Mouse (Mus musculus) midbrain, embryonic 16.5 days (tissue): ENCODE measurements around the gene Smim5. TPM values are rescaled to one million over a fixed set of nuclear protein-coding genes. Genes with fewer than 3 reads are reported as not detected.
A peak's percentile ranks its signal among the peaks of the same experiment; 100 is the strongest.
"Not testable (repeated sequence)": the region's sequence is repeated elsewhere in the genome, so short reads cannot be mapped to it uniquely, and the experiment has no call there.

Experiments used
- ATAC-seq: fragments of 200-750 bp; cut with Nextera tagmentation; 2 replicates; pipeline ENCODE4 v1.8.0; 2017; ENCODE audit warnings: moderate TSS enrichment
- H3K27ac ChIP-seq: fragments of 300-500 bp; sonication (generic); 2 replicates; pipeline ENCODE4 v1.5.1; 2014; ENCODE audit warnings: mild to moderate bottlenecking, low read length, mixed read lengths
- H3K27me3 ChIP-seq: fragments of 300-500 bp; sonication (generic); 2 replicates; pipeline ENCODE4 v1.6.1; 2014; ENCODE audit warnings: low read depth, low read length, mixed read lengths; ENCODE audit not compliant: control insufficient read depth, insufficient read depth
- H3K36me3 ChIP-seq: fragments of 300-500 bp; sonication (generic); 2 replicates; pipeline ENCODE4 v1.6.1; 2014; ENCODE audit warnings: mild to moderate bottlenecking, low read length, moderate library complexity, mixed read lengths; ENCODE audit not compliant: control insufficient read depth, insufficient read depth
- H3K4me1 ChIP-seq: fragments of 300-500 bp; sonication (generic); 2 replicates; pipeline ENCODE4 v1.6.1; 2014; ENCODE audit warnings: mild to moderate bottlenecking, low read length, mixed read lengths; ENCODE audit not compliant: control insufficient read depth, insufficient read depth
- H3K4me2 ChIP-seq: fragments of 300-500 bp; sonication (generic); 2 replicates; pipeline ENCODE4 v1.6.1; 2014; ENCODE audit warnings: mild to moderate bottlenecking, low read length, mixed read lengths
- H3K4me3 ChIP-seq: fragments of 300-500 bp; sonication (generic); 2 replicates; pipeline ENCODE4 v1.5.1; 2014; ENCODE audit warnings: low read depth, mild to moderate bottlenecking, low read length, moderate library complexity, mixed read lengths
- H3K9ac ChIP-seq: fragments of 300-500 bp; sonication (generic); 2 replicates; pipeline ENCODE4 v1.6.1; 2014; ENCODE audit warnings: low read depth, low read length, mixed read lengths
- H3K9me3 ChIP-seq: fragments of 300-500 bp; sonication (generic); replicated peaks from 2 replicates; pipeline ENCODE4 v1.6.1; 2014; ENCODE audit warnings: mild to moderate bottlenecking, low read length, mixed read lengths; ENCODE audit not compliant: control insufficient read depth, poor library complexity, severe bottlenecking
- WGBS: fragments of 180-500 bp; shearing (Covaris S2); extraction: QIAGEN DNeasy Blood & Tissue Kit; methylation state at CpG from one replicate; pipeline ENCODE4 v1.1.7; 2014; 5-methylcytosine and 5-hydroxymethylcytosine counted together
- polyA plus RNA-seq: library from polyadenylated mRNA; unstranded; fragments of >200 nt; fragmentation: Nextera tagmentation; extraction: Ambion mirVana; gene quantifications from 2 replicates; pipeline ENCODE4 v1.2.1, GENCODE M21; 2015

The Smim5 gene
- polyA plus RNA-seq = 1.4 and 1.5 TPM in 2 replicates

DNA sequence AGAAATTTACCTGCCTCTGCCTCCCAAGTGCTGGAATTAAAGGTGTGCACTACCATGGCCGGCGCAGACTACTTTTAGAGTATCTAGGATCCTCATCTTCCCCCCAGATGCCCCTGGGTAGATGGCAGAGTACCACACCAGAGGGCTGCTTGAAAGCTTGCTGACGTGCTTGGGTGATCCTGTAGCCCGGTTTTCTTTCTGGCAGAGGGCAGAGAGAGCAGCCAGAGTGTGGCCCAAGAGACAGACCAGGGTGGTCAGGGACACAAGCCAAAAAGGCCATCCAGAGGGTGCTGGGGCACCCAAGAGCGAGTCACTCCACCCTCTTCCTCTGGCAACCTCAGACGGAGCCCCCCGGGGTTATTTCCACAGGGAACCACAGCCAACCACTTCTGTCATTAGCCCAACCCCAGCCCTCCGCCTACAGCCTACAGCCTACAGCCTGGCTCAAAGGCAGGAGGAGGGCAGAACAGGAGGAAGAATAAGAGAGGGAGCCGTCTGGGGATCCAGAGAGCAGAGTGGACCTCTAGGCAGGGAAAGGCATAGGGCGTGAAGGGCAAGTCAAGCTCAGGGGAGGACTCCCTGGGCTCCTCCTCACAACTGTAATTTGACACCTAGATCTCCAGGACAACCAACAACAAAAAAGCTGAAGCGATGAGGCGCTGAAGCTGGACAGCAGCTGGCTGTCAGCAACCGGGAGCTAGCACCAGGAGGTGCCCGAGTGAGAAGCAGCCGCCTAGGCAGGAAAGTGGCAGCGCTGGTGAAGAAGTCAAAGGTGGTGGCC, at the start of gene Smim5:
Smim5 (plus strand) TSS at position 481 of the 781 bp plus-strand sequence.
- Histone ChIP-seq H3K9ac (no peak within 1 kb of the TSS), H3K4me3 (no peak within 1 kb of the TSS), H3K9me3 (no peaks in the 10 kb centered on the region), H3K27ac (no peak within 1 kb of the TSS), H3K27me3 (no peaks in the 10 kb centered on the region), H3K4me1 (no peaks in the 10 kb centered on the region), H3K4me2 (no peak within 1 kb of the TSS), H3K36me3 (peaks cover 2% of the 10 kb centered on the region; the same call in 1 of the 2 replicates)
- WGBS = 28% methylated on average over 16 of the region's 16 CpGs
- ATAC-seq = no peak

DNA sequence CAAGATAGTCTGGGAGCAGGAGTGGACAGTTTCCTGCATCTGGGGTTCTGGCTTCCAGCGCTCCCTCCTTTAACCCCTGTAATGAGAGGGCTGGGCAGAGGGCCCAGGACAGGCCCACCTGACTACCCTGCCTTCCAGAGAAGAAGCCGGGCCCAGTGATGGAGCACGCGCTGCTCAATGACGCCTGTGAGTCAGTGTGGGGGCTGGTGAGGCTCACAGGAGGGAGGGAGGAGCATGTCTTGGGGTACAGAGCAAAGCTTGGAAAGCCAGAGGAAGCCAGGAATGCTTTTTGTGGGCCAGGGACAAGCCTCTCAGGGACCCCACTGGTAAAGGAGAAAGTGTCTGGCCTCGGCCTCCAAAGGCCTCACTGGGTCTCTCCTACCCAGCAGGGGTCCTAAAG, 45.1 kb upstream of the Smim5 start:
- H3K9me3 ChIP-seq = no peaks in the 10 kb centered on the region
- H3K36me3 ChIP-seq = no peaks in the 10 kb centered on the region
- no peak overlapping the region for H3K27ac ChIP-seq
- H3K27me3 ChIP-seq = peaks cover 23% of the 10 kb centered on the region
- ATAC-seq = no peak
- 82% methylated on average over 6 of the region's 6 CpGs for WGBS
- H3K4me3 ChIP-seq = no peak overlapping the region
- H3K4me1 ChIP-seq = peaks cover 4% of the 10 kb centered on the region; the same call in 1 of the 2 replicates
- no peak overlapping the region for H3K4me2 ChIP-seq
- no peak overlapping the region for H3K9ac ChIP-seq

DNA sequence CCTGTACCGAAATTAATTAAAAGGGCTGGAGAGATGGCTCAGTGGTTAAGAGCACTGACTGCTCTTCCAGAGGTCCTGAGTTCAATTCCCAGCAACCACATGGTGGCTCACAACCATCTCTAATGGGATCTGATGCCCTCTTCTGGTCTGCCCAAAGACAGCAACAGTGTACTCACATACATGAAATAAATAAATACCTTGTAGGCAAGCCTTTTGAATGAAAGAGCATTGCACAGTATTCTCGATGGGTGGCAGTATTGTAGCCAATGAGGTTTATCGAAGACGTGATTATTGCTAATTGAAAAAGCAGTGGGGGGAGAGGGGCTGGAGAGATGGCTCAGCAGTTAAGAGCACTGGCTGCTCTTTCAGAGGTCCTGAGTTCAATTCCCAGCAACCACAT, 42.6 kb upstream of the Smim5 start:
- WGBS = 95% methylated on average over 4 of the region's 4 CpGs
- H3K9me3 ChIP-seq, ATAC-seq, H3K9ac ChIP-seq, H3K4me1 ChIP-seq, H3K4me2 ChIP-seq, H3K27ac ChIP-seq, H3K4me3 ChIP-seq, H3K36me3 ChIP-seq: not testable (repeated sequence)
- peaks cover 38% of the 10 kb centered on the region for H3K27me3 ChIP-seq

DNA sequence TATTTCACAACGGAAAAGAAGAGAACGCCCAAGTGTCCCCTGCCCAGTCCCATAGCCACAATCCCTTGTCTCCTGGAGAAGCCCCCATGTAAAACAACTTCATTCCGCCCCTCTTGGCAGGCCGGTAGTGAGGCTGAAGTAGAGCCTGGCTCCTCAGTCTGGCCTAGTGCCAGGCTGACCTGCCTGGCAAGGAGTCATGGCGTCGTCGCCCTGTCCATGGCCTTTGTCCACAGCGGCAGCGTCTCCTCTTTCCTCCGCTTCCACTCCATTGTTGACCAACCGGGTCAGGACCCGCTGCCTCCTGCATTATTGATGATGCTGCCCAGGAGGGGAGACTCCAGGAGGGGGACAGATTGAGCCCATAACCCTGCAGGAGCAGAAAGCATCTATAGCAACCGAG, 41.8 kb upstream of the Smim5 start:
- Histone ChIP-seq H3K27ac (no peak overlapping the region), H3K4me2 (no peak overlapping the region), H3K9me3 (no peaks in the 10 kb centered on the region), H3K4me1 (peaks cover 4% of the 10 kb centered on the region; the same call in 1 of the 2 replicates), H3K9ac (no peak overlapping the region), H3K4me3 (no peak overlapping the region), H3K27me3 (peaks cover 40% of the 10 kb centered on the region), H3K36me3 (no peaks in the 10 kb centered on the region)
- WGBS = 44% methylated on average over 13 of the region's 13 CpGs
- ATAC-seq = no peak

DNA sequence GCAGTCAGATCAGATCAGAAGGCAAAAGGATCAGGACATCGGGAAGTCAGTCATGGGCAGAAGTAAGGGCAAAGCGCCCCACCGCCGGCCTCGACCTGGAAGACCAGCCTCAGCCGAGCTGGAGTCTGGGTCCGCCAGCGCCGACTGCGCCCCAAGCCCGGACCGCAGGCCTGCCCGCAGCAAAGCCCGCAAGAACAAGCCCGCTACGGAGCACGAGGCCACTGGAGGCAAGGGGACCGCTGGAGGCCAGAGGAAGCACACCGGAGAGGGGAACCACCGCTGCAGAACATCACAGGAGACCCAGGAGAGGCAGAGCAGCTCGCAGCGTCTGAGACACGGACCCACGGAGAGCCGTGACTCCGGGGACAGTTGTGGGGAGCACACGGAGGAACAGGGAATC, 41.4 kb upstream of the Smim5 start, which contains the start of gene Myo15b:
Myo15b (plus strand) TSS at position 53 of the 400 bp plus-strand sequence.
- H3K27me3 ChIP-seq = peaks cover 43% of the 10 kb centered on the region
- H3K4me2 ChIP-seq = peak within 1 kb of the TSS; percentile 49
- H3K4me3 ChIP-seq = peak within 1 kb of the TSS; percentile 29
- ATAC-seq = no peak
- H3K36me3 ChIP-seq = no peaks in the 10 kb centered on the region
- H3K27ac ChIP-seq = no peak within 1 kb of the TSS
- H3K9ac ChIP-seq = 0 out of 2 replicates have a peak within 1 kb of the TSS, but pooled peaks have one; percentile 13
- H3K4me1 ChIP-seq = peaks cover 4% of the 10 kb centered on the region; the same call in 1 of the 2 replicates
- 12% methylated on average over 27 of the region's 27 CpGs for WGBS
- H3K9me3 ChIP-seq = no peaks in the 10 kb centered on the region

DNA sequence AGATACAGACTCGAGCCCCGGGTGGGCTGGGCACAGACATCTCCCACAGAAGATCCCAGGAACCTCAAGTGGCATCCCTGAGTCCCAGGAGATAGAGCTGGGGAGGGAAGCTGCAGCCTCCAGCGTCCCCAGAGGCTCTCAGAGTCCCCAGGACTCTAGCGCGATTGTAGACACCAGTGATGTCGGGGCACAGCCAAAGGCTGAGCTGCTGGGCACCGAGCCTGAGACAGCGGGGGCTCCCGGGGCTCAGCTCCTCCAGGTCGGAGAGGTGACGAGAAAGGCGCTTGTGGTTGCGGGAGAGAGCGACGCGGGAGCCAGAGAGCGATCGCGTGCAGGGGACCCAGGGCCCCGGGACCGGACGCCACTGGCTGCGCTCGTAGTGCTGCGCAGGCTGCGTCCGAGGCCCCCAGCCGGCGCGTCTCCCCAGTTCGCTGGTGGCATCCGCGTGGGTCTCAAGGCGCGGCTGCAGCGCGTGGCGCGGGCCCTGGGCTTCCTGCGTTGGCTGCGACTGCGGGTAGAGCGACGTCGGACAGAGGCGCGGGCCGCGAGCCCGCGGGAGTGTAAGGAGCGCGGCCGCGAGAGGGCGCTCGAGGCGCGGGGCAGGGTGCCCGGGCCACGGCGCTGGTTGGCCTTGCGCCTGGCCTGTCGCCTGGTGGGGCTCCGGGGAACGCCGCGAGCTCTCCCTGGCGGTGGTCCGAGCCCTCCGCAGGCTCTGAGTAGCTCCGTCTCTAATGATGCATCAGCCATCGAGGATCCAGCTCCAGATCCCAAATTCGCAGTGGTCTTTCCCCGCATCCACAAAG, 40.4 kb upstream of the Smim5 start:
- Histone ChIP-seq H3K36me3 (no peaks in the 10 kb centered on the region), H3K4me2 (peak overlapping the region; percentile 49), H3K9me3 (no peaks in the 10 kb centered on the region), H3K27ac (no peak overlapping the region), H3K27me3 (peaks cover 43% of the 10 kb centered on the region), H3K4me3 (peak overlapping the region; percentile 29), H3K4me1 (peaks cover 4% of the 10 kb centered on the region; the same call in 1 of the 2 replicates), H3K9ac (0 out of 2 replicates have a peak overlapping the region, but pooled peaks have one; percentile 23)
- 2% methylated on average over 74 of the region's 75 CpGs for WGBS
- peak; percentile 39; the same call in 1 of the 2 replicates for ATAC-seq

DNA sequence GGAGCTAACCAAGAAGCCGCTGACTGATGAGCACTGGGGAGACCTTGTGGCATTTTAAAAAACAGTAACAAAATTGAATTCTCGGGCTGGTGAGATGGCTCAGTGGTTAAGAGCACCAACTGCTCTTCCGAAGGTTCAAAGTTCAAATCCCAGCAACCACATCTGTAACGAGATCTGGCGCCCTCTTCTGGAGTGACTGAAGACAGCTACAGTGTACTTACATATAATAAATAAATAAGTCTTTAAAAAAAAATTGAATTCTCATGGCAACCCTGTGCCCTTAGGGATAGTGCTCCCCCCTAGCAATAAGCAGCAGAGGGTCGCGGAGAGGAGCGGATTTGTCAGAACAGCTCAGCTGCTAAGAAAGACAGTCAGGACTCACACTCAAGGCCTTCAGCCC, 35.9 kb upstream of the Smim5 start:
- no peak for ATAC-seq
- Histone ChIP-seq H3K36me3 (no peaks in the 10 kb centered on the region), H3K9ac (no peak overlapping the region), H3K9me3 (no peaks in the 10 kb centered on the region), H3K4me2 (no peak overlapping the region), H3K4me3 (no peak overlapping the region), H3K27me3 (peaks cover 28% of the 10 kb centered on the region), H3K27ac (no peak overlapping the region), H3K4me1 (peaks cover 4% of the 10 kb centered on the region; the same call in 1 of the 2 replicates)
- 86% methylated on average over 8 of the region's 8 CpGs for WGBS

DNA sequence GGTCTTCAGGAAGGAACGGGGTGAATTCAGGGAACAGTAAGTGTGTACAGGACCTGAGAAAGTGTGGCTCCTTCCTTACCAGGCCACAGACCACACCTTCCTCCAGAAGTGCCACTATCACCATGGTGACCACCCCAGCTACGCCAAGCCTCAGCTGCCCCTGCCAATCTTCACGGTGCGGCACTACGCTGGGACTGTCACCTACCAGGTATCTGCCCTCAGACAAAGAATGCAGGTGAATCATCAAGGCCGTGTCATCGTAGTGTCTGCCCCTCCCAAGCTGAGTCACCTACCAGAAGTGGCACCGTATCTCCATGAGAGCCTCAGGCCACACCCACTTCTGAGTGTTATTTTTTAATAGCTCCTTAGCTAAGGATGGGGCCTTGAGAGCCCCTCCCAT, 30.4 kb upstream of the Smim5 start:
- no peak overlapping the region for H3K9ac ChIP-seq
- H3K4me1 ChIP-seq = no peaks in the 10 kb centered on the region
- H3K9me3 ChIP-seq = no peaks in the 10 kb centered on the region
- ATAC-seq = no peak
- H3K4me3 ChIP-seq = no peak overlapping the region
- no peaks in the 10 kb centered on the region for H3K36me3 ChIP-seq
- 89% methylated on average over 8 of the region's 8 CpGs for WGBS
- H3K27me3 ChIP-seq = no peaks in the 10 kb centered on the region
- H3K27ac ChIP-seq = no peak overlapping the region
- H3K4me2 ChIP-seq = no peak overlapping the region

DNA sequence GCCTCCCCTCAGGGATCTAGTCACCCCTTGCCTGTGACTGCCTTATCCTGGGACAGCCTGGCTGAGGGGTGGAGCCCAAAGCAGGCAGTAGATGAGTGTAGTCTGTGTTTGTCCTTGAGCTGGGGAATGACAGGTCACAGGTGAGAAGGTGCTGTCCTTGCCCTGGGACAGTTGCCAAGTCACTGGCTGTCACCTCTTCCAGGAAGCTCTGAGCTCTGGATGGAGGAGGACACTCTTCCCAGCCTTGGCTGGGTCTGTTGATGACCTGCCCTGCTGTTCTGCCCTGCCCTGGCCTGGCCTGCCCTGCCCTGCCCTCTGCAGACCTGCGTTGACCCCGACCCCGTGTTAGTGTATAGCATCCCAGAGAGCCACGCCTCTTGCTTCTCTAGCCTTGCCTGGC, 27.3 kb upstream of the Smim5 start:
- Histone ChIP-seq H3K9ac (no peak overlapping the region), H3K4me3 (no peak overlapping the region), H3K36me3 (no peaks in the 10 kb centered on the region), H3K9me3 (no peaks in the 10 kb centered on the region), H3K4me2 (no peak overlapping the region), H3K4me1 (no peaks in the 10 kb centered on the region), H3K27me3 (no peaks in the 10 kb centered on the region), H3K27ac (no peak overlapping the region)
- ATAC-seq = no peak
- WGBS = 63% methylated on average over 4 of the region's 4 CpGs
